Mouse (Mus musculus): ENCODE data around the gene Ccdc8.

DNA sequence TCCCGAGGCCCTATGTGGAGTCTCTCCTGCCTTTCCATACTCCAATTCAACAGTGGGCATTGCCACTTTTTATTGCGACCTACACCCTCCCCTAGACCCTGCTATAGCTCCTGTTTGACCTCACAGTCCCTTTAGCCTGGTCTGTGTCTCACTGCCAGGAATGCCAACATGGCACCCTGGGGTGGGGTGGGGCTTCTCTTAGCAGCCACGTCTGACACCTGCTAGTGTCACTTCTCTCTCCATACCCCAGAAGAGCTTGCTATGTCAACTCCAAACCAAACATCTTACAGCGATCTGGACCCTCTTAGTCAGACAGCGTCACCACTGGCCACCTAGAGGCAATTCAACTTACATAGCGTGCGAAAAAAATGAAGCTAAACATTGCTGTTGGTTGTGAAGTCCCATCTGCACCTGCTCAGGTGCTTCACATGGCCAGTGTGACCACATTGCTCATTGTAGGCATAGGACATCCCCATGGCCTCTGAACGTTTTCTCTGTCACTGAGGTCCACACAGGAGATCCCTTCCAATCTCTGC, 43.5 kb upstream of the Ccdc8 start:
- TF ChIP-seq CTCF (IDR thresholded peaks at IDR 0.05; ENCODE audit: low read depth, low read length) (no peak), POLR2A (IDR thresholded peaks at IDR 0.05; ENCODE audit: extremely low read depth, insufficient read depth, low read length) (no peak)
